8 mouse cellular contexts compared by ENCODE assay signal in genomic region chr5:20951666-20952281, GRCm38 (mm10). TPM values are rescaled to one million over a fixed set of nuclear protein-coding genes. Genes with fewer than 3 reads are reported as not detected.
A peak's percentile ranks its signal among the peaks of the same experiment; 100 is the strongest.
DNase-seq lines count a peak whose midpoint lies in the region; ATAC-seq lines count a peak whose summit lies in the region.

No protein-coding gene starts in this region.

- WGBS in hindbrain, embryonic 12.5 days: under 1% methylated on average over 51 of the region's 51 CpGs

- peaks cover 15% of the 10 kb centered on the region for H3K4me1 ChIP-seq in hindbrain, embryonic 12.5 days

- peak; percentile 98 for DNase-seq in NIH3T3 (ENCODE audit: low read depth)
- peak; percentile 97 to 98 for DNase-seq in cerebellum, postnatal 10 days
- DNase-seq in frontal cortex, postnatal 10 days (ENCODE audit: low spot score in 2 of 2): peak; percentile 94 to 95
- DNase-seq in layer of hippocampus, postnatal 14 days (ENCODE audit: low spot score in 2 of 2): peak; percentile 94 to 97
- peak; percentile 95 for DNase-seq in lung, postnatal 14 days
- DNase-seq in retina, adult 2 months (ENCODE audit: low read depth, low spot score): peak; percentile 93
- DNase-seq in thymus, postnatal 36 days: peak; percentile 94 to 96

- H3K9me3 ChIP-seq in hindbrain, embryonic 12.5 days (replicated peaks): no peaks in the 10 kb centered on the region

- peak overlapping the region; percentile 99 for H3K27ac ChIP-seq in hindbrain, embryonic 12.5 days

- peak overlapping the region; percentile 89 for H3K4me3 ChIP-seq in hindbrain, embryonic 12.5 days

- H3K36me3 ChIP-seq in hindbrain, embryonic 12.5 days: 0 out of 2 replicates have a peak, but pooled peaks cover 3% of the 10 kb centered on the region

- H3K27me3 ChIP-seq in hindbrain, embryonic 12.5 days: no peaks in the 10 kb centered on the region

- peak overlapping the region; percentile 75 for H3K4me2 ChIP-seq in hindbrain, embryonic 12.5 days (replicated peaks)

- ATAC-seq in hindbrain, embryonic 12.5 days (ENCODE audit: low FRiP score): peak; percentile 99

- H3K9ac ChIP-seq in hindbrain, embryonic 12.5 days: peak overlapping the region; percentile 91

RNA-seq across cellular contexts. Expression of gene Rsbn1l, which starts 4.4 kb away (rescaled TPM):
- polyA plus RNA-seq in hindbrain, embryonic 12.5 days (2016; fragmentation: Nextera tagmentation; extraction: Ambion mirVana): 6.0 and 6.7 TPM in 2 replicates
- 10 to 100 TPM; 13.9 to 15.5 TPM for total RNA-seq in layer of hippocampus, postnatal 14 days (2021)

Comparison
In these comparisons a context has a peak if more than half of its experiments do, and no peak if none do; other contexts are left out.
1. Peak in every context shown above with its lines: DNase-seq, ATAC-seq, H3K4me3 ChIP-seq and H3K27ac ChIP-seq.